Mouse (Mus musculus) ovary, postnatal 36 days (tissue): ENCODE measurements around the gene Tti1.

Experiments
- DNase-seq: peaks from one replicate; pipeline ENCODE4 v3.0.0; 2022; ENCODE audit warnings: low spot score, mixed read lengths

The Tti1 gene

GRCm38 (mm10) chr2:158039662-158040061 is 11.4 kb upstream of the Tti1 start:
- no peak for DNase-seq

GRCm38 (mm10) chr2:158037571-158037970 is 9.3 kb upstream of the Tti1 start:
- no peak for DNase-seq

GRCm38 (mm10) chr2:158036953-158037352 is 8.7 kb upstream of the Tti1 start:
- no peak for DNase-seq

GRCm38 (mm10) chr2:158036408-158036807 is 8.2 kb upstream of the Tti1 start:
- DNase-seq = no peak

- no peak for DNase-seq
Measured at GRCm38 (mm10) chr2:158035813-158036212, 7.6 kb upstream of the Tti1 start.

GRCm38 (mm10) chr2:158030007-158030406 is 1.8 kb upstream of the Tti1 start:
- DNase-seq = no peak

- DNase-seq = no peak
Measured at GRCm38 (mm10) chr2:158027855-158028353, 329 bp downstream of the Tti1 start.

- DNase-seq = no peak
Measured at GRCm38 (mm10) chr2:158017330-158017729, 10.9 kb downstream of the Tti1 start.

GRCm38 (mm10) chr2:158012608-158013007 is 15.6 kb downstream of the Tti1 start:
- DNase-seq = no peak

GRCm38 (mm10) chr2:158009373-158009772 is 18.9 kb downstream of the Tti1 start:
- no peak for DNase-seq

GRCm38 (mm10) chr2:158005641-158006040 is 22.6 kb downstream of the Tti1 start:
- no peak for DNase-seq

- no peak for DNase-seq
Measured at GRCm38 (mm10) chr2:158004620-158005019, 23.6 kb downstream of the Tti1 start.

GRCm38 (mm10) chr2:157998817-157999216 is 29.4 kb downstream of the Tti1 start:
- DNase-seq = no peak

GRCm38 (mm10) chr2:157992501-157992900 is 35.7 kb downstream of the Tti1 start:
- no peak for DNase-seq

GRCm38 (mm10) chr2:157991026-157991425 is 37.2 kb downstream of the Tti1 start:
- DNase-seq = no peak

- no peak for DNase-seq
Measured at GRCm38 (mm10) chr2:157989946-157990345, 38.3 kb downstream of the Tti1 start.

- DNase-seq = no peak
Measured at GRCm38 (mm10) chr2:157988416-157989190, 39.6 kb downstream of the Tti1 start.

GRCm38 (mm10) chr2:157986235-157986634 is 42.0 kb downstream of the Tti1 start:
- DNase-seq = no peak

GRCm38 (mm10) chr2:157985611-157986010 is 42.6 kb downstream of the Tti1 start:
- DNase-seq = no peak

- DNase-seq = no peak
Measured at GRCm38 (mm10) chr2:157983276-157983675, 45.0 kb downstream of the Tti1 start.

- no peak for DNase-seq
Measured at GRCm38 (mm10) chr2:157982727-157983126, 45.5 kb downstream of the Tti1 start.

- no peak for DNase-seq
Measured at GRCm38 (mm10) chr2:157979241-157979640, 49.0 kb downstream of the Tti1 start.

- DNase-seq = no peak
Measured at GRCm38 (mm10) chr2:157975595-157975994, 52.6 kb downstream of the Tti1 start.
